ENCODE assay signal across 14 mouse cellular contexts in genomic region chr11:114654552-114654951, GRCm38 (mm10). TPM values are rescaled to one million over a fixed set of nuclear protein-coding genes. Genes with fewer than 3 reads are reported as not detected.
DNase-seq lines count a peak whose midpoint lies in the region; ATAC-seq and TF ChIP-seq lines count a peak whose summit lies in the region.
"Had no signal": no experiment of that assay in that cellular context is flagged by ENCODE, and none has a peak within 500 bp of the region (broad histone marks: within the 10 kb centered on the region; RNA-seq: fewer than 3 reads in every experiment).

No protein-coding gene starts in this region.

- no peak for ATAC-seq in midbrain, postnatal 0 days (ENCODE audit: low FRiP score)
- ATAC-seq: forebrain, embryonic 13.5 days had no signal

- peak overlapping the region; percentile 58 for H3K4me3 ChIP-seq in gastrocnemius, adult 2 months
- no peak overlapping the region for H3K4me3 ChIP-seq in midbrain, postnatal 0 days (ENCODE audit: low read depth, low read length)
- H3K4me3 ChIP-seq in midbrain, embryonic 10.5 days, result no peak overlapping the region
- no peak overlapping the region for H3K4me3 ChIP-seq in cortical plate, adult 2 months (ENCODE audit: insufficient read depth, low read length)
- no peak overlapping the region for H3K4me3 ChIP-seq in small intestine, adult 2 months (ENCODE audit: low read depth, low read length)
- H3K4me3 ChIP-seq: forebrain, embryonic 13.5 days; heart, embryonic 10.5 days; hindbrain, embryonic 10.5 days; kidney, embryonic 15.5 days; limb, embryonic 12.5 days had no signal

- H3K9me3 ChIP-seq in midbrain, postnatal 0 days (ENCODE audit: low read length), result no peaks in the 10 kb centered on the region
- H3K9me3 ChIP-seq in midbrain, embryonic 10.5 days (replicated peaks), result no peaks in the 10 kb centered on the region
- H3K9me3 ChIP-seq: forebrain, embryonic 13.5 days; heart, embryonic 10.5 days; hindbrain, embryonic 10.5 days; kidney, embryonic 15.5 days; limb, embryonic 12.5 days had no signal

- H3K4me2 ChIP-seq in midbrain, postnatal 0 days (ENCODE audit: low read depth, low read length, poor library complexity, severe bottlenecking), result no peak overlapping the region
- H3K4me2 ChIP-seq: forebrain, embryonic 13.5 days; kidney, embryonic 15.5 days; limb, embryonic 12.5 days had no signal

- H3K4me1 ChIP-seq in midbrain, postnatal 0 days (ENCODE audit: insufficient read depth, low read length), result peaks cover 4% of the 10 kb centered on the region; the same call in 1 of the 2 replicates
- peaks cover 27% of the 10 kb centered on the region for H3K4me1 ChIP-seq in midbrain, embryonic 10.5 days
- H3K4me1 ChIP-seq in cortical plate, adult 2 months (ENCODE audit: control insufficient read depth, insufficient read depth, low read length), result no peaks in the 10 kb centered on the region
- H3K4me1 ChIP-seq in small intestine, adult 2 months (ENCODE audit: control insufficient read depth, insufficient read depth, insufficient read length, low read length), result no peaks in the 10 kb centered on the region
- H3K4me1 ChIP-seq: limb, embryonic 12.5 days had no signal

- H3K27me3 ChIP-seq in midbrain, postnatal 0 days (ENCODE audit: insufficient read depth, low read length), result 0 out of 2 replicates have a peak, but pooled peaks cover 4% of the 10 kb centered on the region
- peaks cover 24% of the 10 kb centered on the region; the same call in 1 of the 2 replicates for H3K27me3 ChIP-seq in midbrain, embryonic 10.5 days (ENCODE audit: low read depth, poor library complexity, severe bottlenecking)
- no peaks in the 10 kb centered on the region; the same call in 1 of the 2 replicates for H3K27me3 ChIP-seq in small intestine, adult 2 months (ENCODE audit: control insufficient read depth, insufficient read depth, low read length)

- no peak for TF ChIP-seq POLR2A in cortical plate, adult 2 months (IDR thresholded peaks at IDR 0.05; ENCODE audit: extremely low read depth, insufficient read depth, low read length)
- no peak for TF ChIP-seq POLR2A in small intestine, adult 2 months (IDR thresholded peaks at IDR 0.05; ENCODE audit: low read depth, low read length)

- H3K36me3 ChIP-seq in midbrain, postnatal 0 days (ENCODE audit: insufficient read depth, low read length), result no peaks in the 10 kb centered on the region
- H3K36me3 ChIP-seq in midbrain, embryonic 10.5 days, result no peaks in the 10 kb centered on the region
- H3K36me3 ChIP-seq in small intestine, adult 2 months (ENCODE audit: control insufficient read depth, insufficient read depth, low read length), result no peaks in the 10 kb centered on the region
- H3K36me3 ChIP-seq: heart, embryonic 10.5 days; hindbrain, embryonic 10.5 days; kidney, embryonic 15.5 days; limb, embryonic 12.5 days had no signal

- TF ChIP-seq CTCF in gastrocnemius, adult 2 months (IDR thresholded peaks at IDR 0.05), result peak; percentile 73
- peak; percentile 33 for TF ChIP-seq CTCF in midbrain, postnatal 0 days (IDR thresholded peaks at IDR 0.05)
- TF ChIP-seq CTCF in cortical plate, adult 2 months (IDR thresholded peaks at IDR 0.05; ENCODE audit: extremely low read depth, insufficient read depth, low read length), result peak; percentile 30; the same call in 1 of the 2 replicates
- TF ChIP-seq CTCF in small intestine, adult 2 months (IDR thresholded peaks at IDR 0.05; ENCODE audit: extremely low read depth, insufficient read length, insufficient replicate concordance, low read depth, low read length), result peak; percentile 15; the same call in 1 of the 2 replicates

- H3K9ac ChIP-seq in midbrain, postnatal 0 days (replicated peaks; ENCODE audit: low read length, poor library complexity, severe bottlenecking), result no peak overlapping the region
- H3K9ac ChIP-seq: forebrain, embryonic 13.5 days; kidney, embryonic 15.5 days; limb, embryonic 12.5 days had no signal

- intact Hi-C loops in gastrocnemius, adult 2 months (cut with DNase I), result no loop called here

- 63% methylated on average over 5 of the region's 5 CpGs for WGBS in midbrain, postnatal 0 days
- WGBS in midbrain, embryonic 10.5 days, result 67% methylated on average over 5 of the region's 5 CpGs
- 40% methylated on average over 5 of the region's 5 CpGs for WGBS in small intestine, adult 2 months

- peak; percentile 85 for DNase-seq in gastrocnemius, adult 2 months
- DNase-seq in gastrocnemius, postnatal 4 days (ENCODE audit: low spot score in 2 of 2), result no peak
- no peak for DNase-seq in midbrain, postnatal 0 days (ENCODE audit: low spot score)
- DNase-seq in midbrain, embryonic 10.5 days (ENCODE audit: low spot score), result no peak
- DNase-seq in cerebellum, postnatal 4 days (ENCODE audit: low spot score in 2 of 2), result no peak
- no peak for DNase-seq in kidney, postnatal 25 days
- DNase-seq: cerebellum, adult 9-11 months had no signal

- H3K27ac ChIP-seq in gastrocnemius, adult 2 months, result peak overlapping the region; percentile 86
- H3K27ac ChIP-seq in midbrain, postnatal 0 days (ENCODE audit: low read depth, low read length), result no peak overlapping the region
- H3K27ac ChIP-seq in midbrain, embryonic 10.5 days (replicated peaks), result no peak overlapping the region
- no peak overlapping the region for H3K27ac ChIP-seq in cortical plate, adult 2 months (ENCODE audit: insufficient read depth, low read length)
- H3K27ac ChIP-seq in small intestine, adult 2 months (ENCODE audit: insufficient read depth, low read depth, low read length), result no peak overlapping the region
- H3K27ac ChIP-seq: forebrain, embryonic 13.5 days; heart, embryonic 10.5 days; hindbrain, embryonic 10.5 days; kidney, embryonic 15.5 days; limb, embryonic 12.5 days had no signal

RNA-seq across cellular contexts. Expression of gene Rpl38, which starts 13.8 kb away (rescaled TPM):
- 100 to 1,000 TPM; 544 to 670 TPM for total RNA-seq in gastrocnemius, adult 2 months (2021)
- 1,000 to 10,000 TPM; 1,199 to 1,226 TPM for total RNA-seq in gastrocnemius, postnatal 4 days (2021)
- total RNA-seq in midbrain, postnatal 0 days (2014; rRNA removed), result 903 and 1,541 TPM in 2 replicates
- polyA plus RNA-seq in midbrain, postnatal 0 days (2015; fragmentation: Nextera tagmentation; extraction: Ambion mirVana), result 889 and 977 TPM in 2 replicates
- polyA plus RNA-seq in midbrain, embryonic 10.5 days (2016; fragmentation: Nextera tagmentation; extraction: Ambion mirVana), result 851 and 1,060 TPM in 2 replicates
- polyA plus RNA-seq in cortical plate, adult 2 months (2012; rRNA removed), result 1,795 and 1,828 TPM in 2 replicates
- polyA plus RNA-seq in small intestine, adult 2 months (2012; rRNA removed), result 103 and 130 TPM in 2 replicates

RNA-seq across cellular contexts. Expression of gene Ttyh2, which starts 20.7 kb away (rescaled TPM):
- total RNA-seq in gastrocnemius, adult 2 months (2021), result 10 to 100 TPM; 15.7 to 17.4 TPM
- 100 to 1,000 TPM; 101 to 108 TPM for total RNA-seq in gastrocnemius, postnatal 4 days (2021)
- total RNA-seq in midbrain, postnatal 0 days (2014; rRNA removed), result 42.8 and 58.2 TPM in 2 replicates
- polyA plus RNA-seq in midbrain, postnatal 0 days (2015; fragmentation: Nextera tagmentation; extraction: Ambion mirVana), result 27.1 and 29.4 TPM in 2 replicates
- polyA plus RNA-seq in midbrain, embryonic 10.5 days (2016; fragmentation: Nextera tagmentation; extraction: Ambion mirVana), result 9.6 and 12.6 TPM in 2 replicates
- 29.1 and 33.1 TPM in 2 replicates for polyA plus RNA-seq in cortical plate, adult 2 months (2012; rRNA removed)
- 63.4 and 130 TPM in 2 replicates for polyA plus RNA-seq in small intestine, adult 2 months (2012; rRNA removed)

Comparison
In these comparisons a context has a peak if more than half of its experiments do, and no peak if none do; other contexts are left out.
1. CTCF ChIP-seq: peak in every context shown above with its lines; median percentile 73 in gastrocnemius, adult 2 months; 33 in midbrain, postnatal 0 days; 30 in cortical plate, adult 2 months; 15 in small intestine, adult 2 months.